Mouse (Mus musculus) kidney, embryonic 15.5 days (tissue): Measurements from ENCODE around the gene Ferd3l. TPM values are rescaled to one million over a fixed set of nuclear protein-coding genes. Genes with fewer than 3 reads are reported as not detected.
A peak's percentile ranks its signal among the peaks of the same experiment; 100 is the strongest.

ENCODE experiments used
- ATAC-seq: fragments of 200-750 bp; cut with Nextera tagmentation; replicated peaks from 2 replicates; pipeline ENCODE4 v1.8.0; 2017; ENCODE audit warnings: moderate TSS enrichment; ENCODE audit not compliant: low FRiP score
- H3K27ac ChIP-seq: fragments of 300-500 bp; sonication (generic); 2 replicates; pipeline ENCODE4 v1.5.1; 2015; ENCODE audit warnings: mild to moderate bottlenecking, inconsistent platforms
- H3K27me3 ChIP-seq: fragments of 300-500 bp; sonication (generic); 2 replicates; pipeline ENCODE4 v1.6.1; 2015; ENCODE audit warnings: inconsistent platforms
- H3K36me3 ChIP-seq: fragments of 300-500 bp; sonication (generic); 2 replicates; pipeline ENCODE4 v1.6.1; 2015; ENCODE audit warnings: inconsistent platforms
- H3K4me1 ChIP-seq: fragments of 300-500 bp; sonication (generic); 2 replicates; pipeline ENCODE4 v1.6.1; 2015; ENCODE audit warnings: inconsistent platforms
- H3K4me2 ChIP-seq: fragments of 300-500 bp; sonication (generic); 2 replicates; pipeline ENCODE4 v1.6.1; 2015; ENCODE audit warnings: moderate library complexity, mild to moderate bottlenecking, inconsistent platforms
- H3K4me3 ChIP-seq: fragments of 300-500 bp; sonication (generic); replicated peaks from 2 replicates; pipeline ENCODE4 v1.5.1; 2015; ENCODE audit warnings: mild to moderate bottlenecking, inconsistent platforms
- H3K9ac ChIP-seq: fragments of 300-500 bp; sonication (generic); 2 replicates; pipeline ENCODE4 v1.6.1; 2015; ENCODE audit warnings: mild to moderate bottlenecking, inconsistent platforms
- H3K9me3 ChIP-seq: fragments of 300-500 bp; sonication (generic); replicated peaks from 2 replicates; pipeline ENCODE4 v1.6.1; 2016; ENCODE audit warnings: inconsistent platforms
- WGBS: fragments of 180-500 bp; shearing (Covaris S2); methylation state at CpG from one replicate; pipeline ENCODE4 v1.1.7; 2015; ENCODE audit warnings: mixed read lengths; 5-methylcytosine and 5-hydroxymethylcytosine counted together
- polyA plus RNA-seq: library from polyadenylated mRNA; unstranded; fragments of >200 nt; fragmentation: Nextera tagmentation; extraction: Ambion mirVana; gene quantifications from 2 replicates; pipeline ENCODE4 v1.2.1, GENCODE M21; 2015

The Ferd3l gene
- polyA plus RNA-seq, 1 experiment from 2014 or later: not detected

DNA sequence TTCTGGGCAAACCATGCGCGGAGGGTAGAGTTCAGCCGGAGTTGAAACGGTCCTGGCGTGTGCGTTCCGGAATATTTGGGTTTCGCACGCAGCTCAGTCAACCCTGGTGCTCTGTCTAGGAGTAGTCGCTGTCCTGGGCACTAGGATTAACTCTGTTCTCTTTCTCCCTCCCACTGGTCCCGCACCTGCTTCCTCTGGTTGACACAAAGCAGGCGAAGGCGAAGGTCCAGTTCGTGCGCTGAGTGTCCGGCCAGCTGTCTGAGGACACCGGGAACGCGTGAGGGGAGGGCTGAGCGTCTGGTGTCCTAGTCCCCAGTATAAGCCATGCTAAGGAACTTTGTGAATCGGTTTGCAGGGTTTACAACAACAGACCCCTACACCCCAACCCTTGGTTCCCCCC lies 39.3 kb downstream of the Ferd3l start:
- H3K4me3 ChIP-seq: peak overlapping the region; percentile 31
- no peaks in the 10 kb centered on the region for H3K36me3 ChIP-seq
- H3K27ac ChIP-seq: no peak overlapping the region
- peak; percentile 49; the same call in 1 of the 2 replicates for ATAC-seq
- H3K4me1 ChIP-seq: peaks cover 25% of the 10 kb centered on the region
- peaks cover 95% of the 10 kb centered on the region for H3K27me3 ChIP-seq
- no peaks in the 10 kb centered on the region for H3K9me3 ChIP-seq
- under 1% methylated on average over 21 of the region's 21 CpGs for WGBS
- peak overlapping the region; percentile 58 for H3K4me2 ChIP-seq
- H3K9ac ChIP-seq: no peak overlapping the region

DNA sequence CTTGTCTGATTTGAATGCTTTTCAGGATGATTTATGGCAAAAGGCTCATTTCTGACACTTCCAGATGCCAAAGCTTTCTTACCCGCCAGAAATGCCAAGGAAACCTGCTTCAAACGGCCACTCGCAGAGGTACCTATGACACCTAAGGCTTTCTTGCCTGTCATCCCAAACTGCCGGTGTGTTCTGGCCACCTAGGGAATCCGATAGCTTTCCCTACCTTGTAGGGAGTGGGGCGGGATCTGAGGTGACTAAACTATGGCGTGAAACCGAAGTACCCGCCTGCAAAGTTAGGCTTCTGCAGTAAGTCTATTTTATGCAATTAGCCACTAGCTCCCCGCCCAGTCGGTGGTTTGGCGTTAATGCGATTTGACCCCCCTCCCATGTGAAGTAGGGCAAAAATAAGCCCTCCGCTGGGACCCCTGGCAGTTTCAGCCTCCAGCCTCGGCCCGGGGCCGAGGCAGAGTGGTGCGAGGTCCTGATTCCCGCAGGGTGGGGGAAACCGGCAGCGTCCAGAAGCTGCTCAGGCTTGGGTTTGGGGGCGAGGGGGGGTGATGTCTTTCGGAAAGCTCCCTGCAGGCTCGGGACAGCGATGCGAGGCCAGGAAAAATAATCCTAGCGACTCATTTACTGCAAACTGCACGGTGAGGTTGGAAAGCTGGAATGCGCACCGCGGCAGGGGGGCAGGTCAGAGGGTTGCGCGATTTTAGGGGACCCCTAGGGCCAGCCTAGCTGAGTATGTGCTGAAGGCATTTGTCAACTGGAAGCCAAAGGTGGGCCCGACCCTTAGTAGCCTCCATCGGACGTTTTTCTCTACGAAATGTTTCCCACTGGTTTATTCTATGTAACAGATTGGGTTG lies 40.0 kb downstream of the Ferd3l start:
- no peaks in the 10 kb centered on the region for H3K9me3 ChIP-seq
- H3K4me1 ChIP-seq: peaks cover 24% of the 10 kb centered on the region
- no peaks in the 10 kb centered on the region for H3K36me3 ChIP-seq
- H3K9ac ChIP-seq: no peak overlapping the region
- no peak overlapping the region for H3K27ac ChIP-seq
- H3K4me3 ChIP-seq: peak overlapping the region; percentile 31
- 3% methylated on average over 37 of the region's 37 CpGs for WGBS
- peaks cover 95% of the 10 kb centered on the region for H3K27me3 ChIP-seq
- H3K4me2 ChIP-seq: peak overlapping the region; percentile 58
- no peak for ATAC-seq

DNA sequence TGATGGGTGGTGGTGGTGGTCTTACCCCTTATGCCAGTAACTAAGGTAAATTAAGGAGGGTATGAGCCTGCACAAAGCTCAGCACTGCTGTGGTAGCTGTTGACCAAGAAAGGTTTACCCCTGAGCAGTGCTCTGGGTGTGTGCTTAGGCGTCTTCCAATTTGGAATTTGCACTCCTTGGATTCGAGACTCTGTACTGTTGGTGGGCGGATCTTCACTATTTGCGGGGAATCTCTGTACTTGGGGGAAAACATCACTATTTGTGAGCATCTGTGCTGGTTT lies 40.6 kb downstream of the Ferd3l start:
- H3K9ac ChIP-seq: no peak overlapping the region
- no peak for ATAC-seq
- no peak overlapping the region for H3K4me2 ChIP-seq
- H3K4me1 ChIP-seq: peaks cover 24% of the 10 kb centered on the region
- H3K9me3 ChIP-seq: no peaks in the 10 kb centered on the region
- 23% methylated on average over 4 of the region's 4 CpGs for WGBS
- no peaks in the 10 kb centered on the region for H3K36me3 ChIP-seq
- no peak overlapping the region for H3K4me3 ChIP-seq
- peaks cover 95% of the 10 kb centered on the region for H3K27me3 ChIP-seq
- no peak overlapping the region for H3K27ac ChIP-seq

Other genes with a start within 250 kb of the Ferd3l start
- gene Twist1, start 29.2 kb downstream of the Ferd3l start, polyA plus RNA-seq: 4.9 and 5.1 TPM in 2 replicates